Mouse (Mus musculus) erythroblast, embryonic 14.5 days (primary cell): ENCODE measurements around the gene Gm11562. TPM values are rescaled to one million over a fixed set of nuclear protein-coding genes. Genes with fewer than 3 reads are reported as not detected.
"Not testable (repeated sequence)": the region's sequence is repeated elsewhere in the genome, so short reads cannot be mapped to it uniquely, and the experiment has no call there.

Source experiments
- H3K27me3 ChIP-seq: 2 replicates; pipeline ENCODE4 v1.6.1; 2012; ENCODE audit warnings: inconsistent platforms; ENCODE audit not compliant: control insufficient read depth
- H3K36me3 ChIP-seq: 2 replicates; pipeline ENCODE4 v1.6.1; 2012; ENCODE audit warnings: mild to moderate bottlenecking, inconsistent platforms; ENCODE audit not compliant: control insufficient read depth
- H3K4me1 ChIP-seq: 2 replicates; pipeline ENCODE4 v1.6.1; 2012; ENCODE audit warnings: inconsistent platforms; ENCODE audit not compliant: control insufficient read depth
- H3K4me3 ChIP-seq: replicated peaks from 2 replicates; pipeline ENCODE3; 2012; ENCODE audit warnings: moderate library complexity, mild to moderate bottlenecking, inconsistent platforms
- H3K9me3 ChIP-seq: 2 replicates; pipeline ENCODE4 v1.6.1; 2012; ENCODE audit warnings: low read length, inconsistent platforms, mixed read lengths; ENCODE audit not compliant: control insufficient read depth
- GATA1 ChIP-seq: IDR thresholded peaks from 2 replicates; pipeline ENCODE4 v1.6.1; 2012; ENCODE audit warnings: low read length, inconsistent platforms, mixed read lengths
- TAL1 ChIP-seq: IDR thresholded peaks from 3 replicates; pipeline ENCODE4 v1.6.1; 2012; ENCODE audit warnings: low read length, inconsistent platforms, mixed read lengths
- polyA plus RNA-seq: library from polyadenylated mRNA; stranded (reverse); fragments of >175 nt; gene quantifications from 2 replicates; pipeline ENCODE4 v1.2.3, GENCODE M21; 2012

Gm11562 gene
- polyA plus RNA-seq, 1 experiment: not detected

DNA sequence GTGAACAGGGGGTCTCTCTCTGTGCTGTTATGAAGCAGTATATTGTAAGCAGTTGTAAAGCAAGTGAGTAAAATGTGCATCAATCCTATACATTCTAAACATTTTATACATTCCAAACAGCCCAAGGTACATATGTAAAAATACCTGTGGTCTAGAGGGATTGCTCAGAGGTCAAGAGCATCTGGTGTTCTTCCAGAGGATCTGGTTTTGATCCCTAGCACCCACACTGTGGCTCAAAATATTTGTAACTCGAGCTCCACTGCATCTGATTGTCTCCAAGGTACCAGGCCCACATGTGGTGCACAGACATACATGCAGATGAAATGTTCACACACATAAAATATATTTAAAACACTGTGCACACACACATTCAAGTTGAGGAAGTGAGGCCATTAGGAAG, 20.7 kb upstream of the Gm11562 start:
- H3K27me3 ChIP-seq: no peaks in the 10 kb centered on the region

DNA sequence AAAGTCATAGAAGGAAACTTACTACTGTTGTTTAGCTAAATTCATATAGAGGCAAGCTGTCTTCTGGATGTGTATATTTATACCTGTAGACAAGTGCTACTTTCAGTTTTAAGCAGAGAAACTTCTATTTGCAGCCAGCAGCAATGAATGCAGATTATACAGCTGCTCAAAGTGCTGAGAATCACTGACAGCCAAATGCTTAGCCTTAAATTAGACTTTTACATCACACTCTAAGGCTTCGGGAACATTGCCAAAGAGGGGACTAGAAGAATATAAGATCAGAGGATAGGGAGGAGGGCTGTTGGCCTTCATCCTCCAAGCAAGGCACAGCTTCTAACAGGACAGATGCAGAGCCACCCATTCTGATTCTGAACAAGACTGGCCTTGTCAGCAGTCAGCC, 16.9 kb upstream of the Gm11562 start:
- Histone ChIP-seq H3K36me3 (no peaks in the 10 kb centered on the region), H3K4me1 (no peaks in the 10 kb centered on the region), H3K9me3 (peaks cover 6% of the 10 kb centered on the region), H3K4me3 (no peak overlapping the region), H3K27me3 (no peaks in the 10 kb centered on the region)
- TF ChIP-seq GATA1 (no peak), TAL1 (no peak)

More for the DNA sequence above, 20.7 kb upstream of the Gm11562 start:
- H3K36me3 ChIP-seq: no peaks in the 10 kb centered on the region
- H3K4me3 ChIP-seq: no peak overlapping the region
- TF ChIP-seq GATA1 (no peak), TAL1 (no peak)
- no peaks in the 10 kb centered on the region for H3K4me1 ChIP-seq
- H3K9me3 ChIP-seq: peaks cover 10% of the 10 kb centered on the region

DNA sequence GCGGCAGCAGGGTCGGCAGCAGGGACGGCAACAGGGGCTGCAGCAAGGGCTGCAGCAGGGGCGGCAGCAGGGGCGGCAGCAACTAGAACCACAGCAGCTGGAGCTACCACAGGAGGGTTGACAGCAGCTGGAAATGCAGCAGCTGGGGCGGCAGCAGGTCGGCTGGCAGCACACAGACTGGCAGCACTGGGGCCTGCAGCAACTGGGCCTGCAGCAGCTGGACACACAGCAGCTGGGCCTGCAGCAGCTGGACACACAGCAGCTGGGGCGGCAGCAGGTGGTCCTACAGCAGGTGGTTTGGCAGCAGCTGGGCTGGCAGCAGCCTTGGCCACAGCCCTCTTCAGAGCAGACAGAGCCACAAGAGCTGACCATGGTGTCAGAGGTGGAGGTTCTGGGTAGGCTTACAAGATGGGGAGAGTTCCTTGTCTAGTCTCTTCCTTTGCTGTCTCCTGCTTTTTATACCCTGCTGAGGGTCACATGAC, 14.5 kb upstream of the Gm11562 start, which contains the start of gene Krtap4-2:
Krtap4-2 (minus strand) TSS at position 432 of the 482 bp plus-strand sequence.
- no peak for TF ChIP-seq TAL1
- no peak for TF ChIP-seq GATA1

DNA sequence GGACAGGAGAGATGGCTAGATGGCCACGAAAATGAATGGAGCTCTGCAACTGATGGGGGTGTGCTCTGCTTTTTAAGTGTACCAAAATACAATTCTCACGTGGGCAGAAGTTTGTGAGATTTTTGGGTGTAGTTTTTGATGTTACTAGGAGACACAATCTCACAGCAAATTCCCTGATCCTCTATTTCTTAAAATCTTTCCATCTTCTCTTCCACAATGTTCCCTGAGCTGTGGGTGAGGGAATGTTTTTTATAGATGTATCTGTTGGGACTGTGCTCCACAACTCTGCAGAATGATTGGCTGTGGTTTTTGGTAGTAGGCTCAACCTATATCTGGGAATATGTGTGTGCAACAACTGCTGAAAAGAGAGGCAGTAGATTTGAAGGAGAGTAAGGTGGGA, 13.1 kb upstream of the Gm11562 start:
- H3K27me3 ChIP-seq: no peaks in the 10 kb centered on the region
- no peaks in the 10 kb centered on the region for H3K36me3 ChIP-seq
- H3K4me3 ChIP-seq: no peak overlapping the region
- no peak for TF ChIP-seq TAL1
- no peak for TF ChIP-seq GATA1
- no peaks in the 10 kb centered on the region; the same call in 1 of the 2 replicates for H3K9me3 ChIP-seq
- no peaks in the 10 kb centered on the region for H3K4me1 ChIP-seq

More for the DNA sequence above, 14.5 kb upstream of the Gm11562 start, which contains the start of gene Krtap4-2:
- Histone ChIP-seq H3K27me3 (no peaks in the 10 kb centered on the region), H3K4me1 (no peaks in the 10 kb centered on the region), H3K4me3 (no peak within 1 kb of the TSS), H3K9me3 (peaks cover 6% of the 10 kb centered on the region), H3K36me3 (no peaks in the 10 kb centered on the region)

DNA sequence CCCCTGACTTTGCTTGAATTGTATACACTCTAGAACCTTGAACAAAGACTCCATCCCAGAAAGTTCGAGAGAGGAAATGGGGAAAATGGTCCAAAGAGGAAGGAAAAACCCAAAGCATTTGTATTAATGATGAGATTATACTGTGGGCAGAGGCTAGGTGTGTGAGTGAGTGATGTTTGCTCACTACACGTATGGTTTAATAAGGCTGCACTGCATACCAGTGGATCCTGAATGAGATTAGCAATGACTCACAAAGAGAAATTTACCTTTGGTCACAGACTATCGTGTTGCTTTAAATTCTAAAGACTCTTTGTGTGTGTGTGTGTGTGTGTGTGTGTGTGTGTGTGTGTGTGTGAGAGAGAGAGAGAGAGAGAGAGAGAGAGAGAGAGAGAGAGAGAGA, 10.7 kb upstream of the Gm11562 start:
- no peaks in the 10 kb centered on the region for H3K36me3 ChIP-seq
- no peaks in the 10 kb centered on the region for H3K27me3 ChIP-seq
- peaks cover 2% of the 10 kb centered on the region; the same call in 1 of the 2 replicates for H3K9me3 ChIP-seq
- H3K4me1 ChIP-seq: no peaks in the 10 kb centered on the region
- H3K4me3 ChIP-seq: no peak overlapping the region
- TF ChIP-seq TAL1 (no peak), GATA1 (no peak)

DNA sequence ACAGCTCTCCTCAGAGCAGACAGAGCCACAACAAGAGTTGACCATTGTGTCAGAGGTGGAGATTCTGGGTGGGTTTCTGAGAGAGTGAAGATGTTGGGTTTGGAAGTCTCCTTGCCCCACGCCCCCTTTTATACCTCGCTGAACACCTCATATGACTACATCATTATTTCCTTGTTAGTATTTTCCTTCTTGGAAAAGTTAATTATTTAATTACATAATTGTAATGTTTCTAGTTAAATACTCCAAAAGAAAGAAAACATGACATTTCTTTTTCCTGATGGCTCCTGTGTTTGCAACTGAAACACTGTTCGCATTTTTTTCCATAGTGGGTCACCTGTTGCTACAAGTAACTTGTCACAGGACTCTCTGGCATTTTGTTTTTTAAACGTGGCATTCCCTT, 7.9 kb upstream of the Gm11562 start, which contains the start of gene Krtap4-1:
Krtap4-1 (minus strand) TSS at position 101 of the 400 bp plus-strand sequence.
- TF ChIP-seq GATA1 (no peak), TAL1 (no peak)
- no peaks in the 10 kb centered on the region for H3K36me3 ChIP-seq
- H3K27me3 ChIP-seq: no peaks in the 10 kb centered on the region

GRCm38 (mm10) chr11:99614796-99615363, 5.4 kb downstream of the Gm11562 start, which contains the start of gene Krtap2-4:
TSS of gene Krtap2-4 (minus strand) at chr11:99614846.
- Histone ChIP-seq H3K9me3 (no peaks in the 10 kb centered on the region), H3K36me3 (no peaks in the 10 kb centered on the region), H3K4me3 (no peak within 1 kb of the TSS), H3K27me3 (no peaks in the 10 kb centered on the region), H3K4me1 (no peaks in the 10 kb centered on the region)
- TF ChIP-seq GATA1: no peak
- TF ChIP-seq TAL1: no peak

More for the DNA sequence above, 7.9 kb upstream of the Gm11562 start, which contains the start of gene Krtap4-1:
- Histone ChIP-seq H3K4me3 (no peak within 1 kb of the TSS), H3K4me1 (no peaks in the 10 kb centered on the region), H3K9me3 (peaks cover 2% of the 10 kb centered on the region; the same call in 1 of the 2 replicates)

DNA sequence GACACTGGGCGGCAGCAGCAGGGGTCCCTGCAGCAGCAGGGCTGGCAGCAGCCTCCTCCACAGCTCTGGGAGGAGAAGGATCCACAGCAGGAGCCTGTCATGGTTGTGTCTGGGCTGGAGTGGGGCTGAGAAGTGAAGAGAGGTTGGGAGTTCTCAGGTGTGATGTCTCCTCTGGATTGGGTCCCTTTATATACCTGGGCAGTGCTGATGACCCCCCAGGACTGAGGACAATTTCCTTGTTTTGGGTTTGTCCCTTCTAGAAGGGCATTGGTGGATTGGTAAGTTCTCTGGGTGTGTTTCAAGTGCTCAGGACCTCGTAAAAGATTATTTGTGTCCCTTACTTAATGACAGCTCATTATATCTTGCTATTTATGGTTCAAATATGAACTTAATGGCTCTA, 10.1 kb downstream of the Gm11562 start, which contains the start of gene Gm11937:
Gm11937 (minus strand) TSS at position 101 of the 400 bp plus-strand sequence.
- not testable (repeated sequence) for H3K9me3 ChIP-seq, H3K4me1 ChIP-seq, H3K36me3 ChIP-seq, H3K4me3 ChIP-seq, H3K27me3 ChIP-seq

DNA sequence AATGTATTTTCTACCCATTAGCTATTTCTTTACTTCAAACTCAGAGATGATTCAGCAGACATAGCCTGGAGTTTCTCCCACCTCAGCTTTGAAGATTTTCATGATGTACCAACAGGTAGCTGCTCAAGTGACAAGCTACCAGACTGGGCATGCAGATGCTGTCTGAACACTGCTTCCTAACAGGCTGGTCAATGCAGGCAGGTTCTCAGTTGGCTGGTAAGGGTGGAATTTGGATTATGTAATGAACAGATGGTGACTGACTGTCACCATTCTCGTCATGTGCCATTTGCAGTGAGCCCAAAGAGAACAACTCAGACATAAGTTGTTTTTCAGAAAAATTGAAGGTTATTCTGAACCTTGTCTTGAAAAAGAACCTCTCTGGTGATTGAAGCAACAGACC, 11.1 kb downstream of the Gm11562 start:
- no peaks in the 10 kb centered on the region for H3K4me1 ChIP-seq
- no peak overlapping the region for H3K4me3 ChIP-seq
- TF ChIP-seq TAL1 (no peak), GATA1 (no peak)

GRCm38 (mm10) chr11:99603208-99603607, 17.0 kb downstream of the Gm11562 start, which contains the start of gene Gm11938:
TSS of gene Gm11938 (minus strand) at chr11:99603308.
- not testable (repeated sequence) for H3K27me3 ChIP-seq, H3K4me1 ChIP-seq, H3K4me3 ChIP-seq, H3K36me3 ChIP-seq, H3K9me3 ChIP-seq

More for the DNA sequence above, 11.1 kb downstream of the Gm11562 start:
- Histone ChIP-seq H3K27me3 (no peaks in the 10 kb centered on the region), H3K9me3 (no peaks in the 10 kb centered on the region), H3K36me3 (no peaks in the 10 kb centered on the region)

DNA sequence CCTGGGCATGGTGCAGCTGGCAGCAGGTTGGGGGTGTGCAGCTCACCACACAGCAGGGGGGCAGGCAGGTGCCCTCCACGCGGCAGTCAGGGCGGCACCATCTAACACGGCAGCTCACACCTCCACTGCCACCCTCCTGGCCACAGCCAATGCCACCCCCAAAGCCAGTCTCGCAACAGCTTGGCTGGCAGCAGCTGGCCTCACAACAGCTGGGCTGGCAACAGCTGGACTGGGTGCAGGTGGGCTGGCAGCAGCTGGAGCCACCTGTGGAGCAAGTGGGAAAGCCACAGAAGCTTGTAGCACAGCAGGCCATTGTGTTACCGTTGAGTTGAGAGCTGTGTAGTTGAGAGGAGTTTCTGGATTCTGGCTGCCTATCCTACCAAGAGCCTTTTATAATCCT, 22.5 kb downstream of the Gm11562 start, which contains the start of gene Krtap9-3:
Krtap9-3 (minus strand) TSS at position 364 of the 400 bp plus-strand sequence.
- not testable (repeated sequence) for H3K4me3 ChIP-seq, H3K9me3 ChIP-seq, H3K4me1 ChIP-seq, H3K27me3 ChIP-seq, H3K36me3 ChIP-seq
